Mouse (Mus musculus) heart, adult 2 months (tissue): ENCODE results near the gene Zbtb7a.

Experiments used
- EP300 ChIP-seq: fragments of 200-500 bp; IDR thresholded peaks from 2 replicates; pipeline ENCODE4 v1.6.1; 2011; ENCODE audit warnings: low read depth, low read length, control low read depth; ENCODE audit not compliant: insufficient read depth
- POLR2A ChIP-seq: fragments of 200-500 bp; IDR thresholded peaks from 2 replicates; pipeline ENCODE4 v1.6.1; 2011; ENCODE audit warnings: mild to moderate bottlenecking, low read depth, low read length, control low read depth; ENCODE audit not compliant: insufficient read depth

DNA sequence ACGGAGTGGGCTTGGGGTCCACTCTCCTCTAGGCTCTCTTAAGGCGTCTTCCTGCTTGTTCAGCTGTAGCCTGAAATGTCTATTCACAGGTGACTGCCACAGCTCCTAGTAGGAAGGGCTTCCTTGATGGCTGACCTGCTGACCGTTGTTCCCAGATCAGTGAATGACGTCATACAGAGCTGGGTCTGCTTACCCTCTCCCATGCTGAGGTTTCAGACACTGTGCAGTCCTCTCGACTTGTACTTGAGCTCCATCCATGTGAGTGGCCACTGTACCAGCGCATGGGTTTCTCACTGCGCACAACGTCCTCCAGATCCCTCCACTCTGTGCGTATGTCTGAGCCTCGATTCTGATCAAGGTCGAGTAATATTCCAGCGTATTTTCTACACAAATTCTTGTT is 17.6 kb downstream of the Zbtb7a start:
- TF ChIP-seq POLR2A (no peak), EP300 (no peak)
